Mouse (Mus musculus) granulocyte monocyte progenitor cell, adult 5-6 weeks (primary cell): Measurements from ENCODE around the gene Kcmf1. TPM values are rescaled to one million over a fixed set of nuclear protein-coding genes. Genes with fewer than 3 reads are reported as not detected.
A peak's percentile ranks its signal among the peaks of the same experiment; 100 is the strongest.

Experiments used
- ATAC-seq: replicated peaks from 2 replicates; pipeline ENCODE4 v1.8.0; 2016; ENCODE audit warnings: mild to moderate bottlenecking, moderate TSS enrichment, inconsistent platforms; ENCODE audit not compliant: poor library complexity, severe bottlenecking
- total RNA-seq, 2 experiments: library from RNA; stranded (forward) in 1 of 2; stranded (reverse) in 1 of 2; fragments of 200-712, 200-1000 nt in 1 of 2; fragments of >200 nt in 1 of 2; fragmentation: Nextera tagmentation in 1 of 2; gene quantifications; 2 replicates each; pipeline ENCODE4 v1.2.3; 2014 to 2017

Kcmf1 gene
- 46.3 TPM in 2 replicates for total RNA-seq (2014; fragmentation: Nextera tagmentation)
- total RNA-seq (2017) = 101 and 122 TPM in 2 replicates

GRCm38 (mm10) chr6:72899781-72900681 is at the start of gene Kcmf1:
Kcmf1 (minus strand) TSS chr6:72899979.
- peak; percentile 62 for ATAC-seq

- no peak for ATAC-seq
These were observed 49.5 kb upstream of the Kcmf1 start for GRCm38 (mm10) chr6:72949161-72949756.

GRCm38 (mm10) chr6:72948392-72948791 is 48.6 kb upstream of the Kcmf1 start:
- peak; percentile 87 for ATAC-seq

- ATAC-seq = no peak
These were observed 48.2 kb upstream of the Kcmf1 start for GRCm38 (mm10) chr6:72947960-72948359.

- ATAC-seq = peak; percentile 52
These were observed 40.7 kb upstream of the Kcmf1 start for GRCm38 (mm10) chr6:72940493-72940892.

GRCm38 (mm10) chr6:72937859-72938258 is 38.1 kb upstream of the Kcmf1 start:
- ATAC-seq = peak; percentile 60

GRCm38 (mm10) chr6:72937430-72937829 is 37.7 kb upstream of the Kcmf1 start:
- peak; percentile 31; the same call in 1 of the 2 replicates for ATAC-seq

GRCm38 (mm10) chr6:72932955-72933354 is 33.2 kb upstream of the Kcmf1 start:
- peak; percentile 83 for ATAC-seq

- ATAC-seq = no peak
These were observed 31.8 kb upstream of the Kcmf1 start for GRCm38 (mm10) chr6:72931533-72931932.

GRCm38 (mm10) chr6:72929795-72930398 is 30.1 kb upstream of the Kcmf1 start:
- peak; percentile 85 for ATAC-seq

- peak; percentile 57 for ATAC-seq
These were observed 27.1 kb upstream of the Kcmf1 start for GRCm38 (mm10) chr6:72926755-72927482.

- ATAC-seq = no peak
These were observed 26.3 kb upstream of the Kcmf1 start for GRCm38 (mm10) chr6:72926031-72926430.

GRCm38 (mm10) chr6:72923381-72923780 is 23.6 kb upstream of the Kcmf1 start:
- ATAC-seq = no peak

- ATAC-seq = no peak
These were observed 21.3 kb upstream of the Kcmf1 start for GRCm38 (mm10) chr6:72921081-72921480.

- no peak for ATAC-seq
These were observed 18.8 kb upstream of the Kcmf1 start for GRCm38 (mm10) chr6:72918510-72919033.

- ATAC-seq = peak; percentile 86
These were observed 16.6 kb upstream of the Kcmf1 start for GRCm38 (mm10) chr6:72916330-72916729.

- ATAC-seq = no peak
These were observed 14.4 kb upstream of the Kcmf1 start for GRCm38 (mm10) chr6:72914087-72914749.

- ATAC-seq = no peak
These were observed 11.5 kb upstream of the Kcmf1 start for GRCm38 (mm10) chr6:72911261-72911660.

GRCm38 (mm10) chr6:72902254-72902990 is 2.6 kb upstream of the Kcmf1 start:
- no peak for ATAC-seq
